Mouse (Mus musculus): ENCODE measurements around the gene Gba.

- TF ChIP-seq GATA1 (IDR thresholded peaks at IDR 0.05; ENCODE audit: borderline replicate concordance, low read length) (no peak), FLI1 (IDR thresholded peaks at IDR 0.05; ENCODE audit: low read length) (no peak)
These were observed 42.9 kb upstream of the Gba start, which contains the start of gene Hcn3 for GRCm38 (mm10) chr3:89159616-89160344.
